Mouse (Mus musculus): Measurements from ENCODE around the gene Stim2. TPM values are rescaled to one million over a fixed set of nuclear protein-coding genes. Genes with fewer than 3 reads are reported as not detected.
A peak's percentile ranks its signal among the peaks of the same experiment; 100 is the strongest.

Gene Stim2
- polyA plus RNA-seq, 1 experiment from 2014 or later, result 19.6 TPM

DNA sequence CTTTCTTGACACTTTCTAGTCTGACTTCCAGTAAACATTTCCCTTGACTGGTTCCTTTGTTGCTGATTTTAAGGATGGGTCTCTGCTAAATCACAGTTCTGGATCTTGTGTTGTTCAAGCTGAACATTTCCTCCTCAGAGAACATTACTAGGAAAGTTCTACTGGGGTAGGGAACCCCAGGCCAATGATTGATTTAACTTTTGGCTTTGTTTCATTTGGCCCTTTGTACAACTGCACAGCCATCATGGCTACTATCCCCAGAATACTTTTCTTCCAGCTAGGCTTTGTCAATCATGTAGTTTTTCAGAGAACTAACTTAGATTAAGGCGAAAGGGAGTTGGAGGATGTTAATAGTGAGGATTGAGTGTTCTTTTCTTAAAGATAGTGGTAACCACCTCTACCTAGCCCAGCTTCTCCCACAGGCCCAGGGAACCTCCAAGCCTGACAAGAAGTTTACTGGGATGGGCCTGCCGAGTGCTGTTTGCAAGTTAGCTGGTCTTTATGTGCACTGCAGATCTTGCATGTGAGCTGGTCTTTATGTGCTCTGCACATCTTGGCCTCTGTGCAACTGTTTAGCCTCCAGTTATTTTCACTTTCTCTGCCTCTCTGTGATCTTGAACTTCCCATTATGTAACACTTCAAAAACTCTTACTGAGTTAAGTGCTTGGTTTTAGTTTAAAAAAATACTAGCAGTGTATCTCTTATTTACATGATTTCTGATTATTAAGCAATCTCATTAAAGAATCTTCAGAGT is 7.0 kb downstream of the Stim2 start:
- peaks cover 14% of the 10 kb centered on the region for H3K4me1 ChIP-seq (ENCODE audit: insufficient read depth, low read length)
- ATAC-seq (ENCODE audit: low FRiP score, low TSS enrichment), result no peak
- 0 out of 2 replicates have a peak, but pooled peaks cover 2% of the 10 kb centered on the region for H3K36me3 ChIP-seq (ENCODE audit: insufficient read depth, low read length)
- H3K9me3 ChIP-seq (ENCODE audit: low read length), result no peaks in the 10 kb centered on the region
- H3K4me2 ChIP-seq (replicated peaks; ENCODE audit: low read depth, low read length), result no peak overlapping the region
- H3K9ac ChIP-seq (replicated peaks; ENCODE audit: low read length), result no peak overlapping the region
- H3K4me3 ChIP-seq (ENCODE audit: low read length), result no peak overlapping the region
- WGBS, result 67% methylated on average over 2 of the region's 2 CpGs
- no peak overlapping the region for H3K27ac ChIP-seq (ENCODE audit: low read length)
- no peaks in the 10 kb centered on the region for H3K27me3 ChIP-seq (ENCODE audit: insufficient read depth, low read length)

DNA sequence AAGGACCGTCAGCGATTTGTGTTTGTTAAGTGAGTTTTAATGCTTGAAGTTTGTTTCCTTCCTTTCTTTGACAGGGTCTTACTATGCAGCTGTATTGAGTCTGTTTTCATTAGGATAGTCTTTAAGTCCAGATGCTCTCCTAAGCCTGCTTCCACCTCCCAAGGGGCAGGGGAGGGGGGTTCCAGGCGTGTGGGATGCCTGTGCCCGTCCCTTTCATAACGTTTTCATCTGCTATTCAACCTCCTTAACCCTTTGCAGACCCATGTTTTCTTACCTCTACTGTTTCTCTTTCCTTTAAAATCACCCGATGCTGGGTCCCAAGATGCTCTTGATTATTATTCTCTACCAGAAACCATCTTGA is 7.5 kb downstream of the Stim2 start:
- peaks cover 11% of the 10 kb centered on the region for H3K4me1 ChIP-seq (ENCODE audit: insufficient read depth, low read length)
- no peaks in the 10 kb centered on the region for H3K27me3 ChIP-seq (ENCODE audit: insufficient read depth, low read length)
- WGBS, result 22% methylated on average over 6 of the region's 6 CpGs
- no peaks in the 10 kb centered on the region for H3K9me3 ChIP-seq (ENCODE audit: low read length)
- H3K4me3 ChIP-seq (ENCODE audit: low read length), result no peak overlapping the region
- no peak for ATAC-seq (ENCODE audit: low FRiP score, low TSS enrichment)
- no peak overlapping the region for H3K9ac ChIP-seq (replicated peaks; ENCODE audit: low read length)
- 0 out of 2 replicates have a peak, but pooled peaks cover 2% of the 10 kb centered on the region for H3K36me3 ChIP-seq (ENCODE audit: insufficient read depth, low read length)
- H3K4me2 ChIP-seq (replicated peaks; ENCODE audit: low read depth, low read length), result no peak overlapping the region
- no peak overlapping the region for H3K27ac ChIP-seq (ENCODE audit: low read length)

DNA sequence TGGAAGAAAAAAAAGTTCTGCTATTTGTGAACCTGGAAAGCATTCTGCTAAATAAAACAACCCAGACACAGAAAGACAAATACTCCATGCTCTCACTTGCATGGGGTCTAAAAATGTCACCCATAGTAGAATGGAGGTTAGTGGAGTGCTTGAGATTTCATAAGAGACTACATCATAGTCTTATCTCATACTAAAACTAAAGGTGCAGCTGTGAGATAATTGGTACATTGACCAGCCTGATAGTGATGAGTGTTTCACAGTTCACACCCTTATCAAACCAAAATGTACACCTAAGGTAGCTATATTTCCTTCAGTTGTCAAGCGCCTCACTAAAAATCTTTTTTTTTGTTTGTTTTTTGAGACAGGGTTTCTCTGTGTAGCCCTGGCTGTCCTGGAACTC is 8.5 kb downstream of the Stim2 start:
- no peak for ATAC-seq (ENCODE audit: low FRiP score, low TSS enrichment)
- Histone ChIP-seq H3K27ac (ENCODE audit: low read length) (no peak overlapping the region), H3K4me3 (ENCODE audit: low read length) (no peak overlapping the region), H3K36me3 (ENCODE audit: insufficient read depth, low read length) (0 out of 2 replicates have a peak, but pooled peaks cover 2% of the 10 kb centered on the region), H3K4me2 (replicated peaks; ENCODE audit: low read depth, low read length) (no peak overlapping the region), H3K4me1 (ENCODE audit: insufficient read depth, low read length) (peaks cover 7% of the 10 kb centered on the region), H3K27me3 (ENCODE audit: insufficient read depth, low read length) (no peaks in the 10 kb centered on the region), H3K9ac (replicated peaks; ENCODE audit: low read length) (no peak overlapping the region), H3K9me3 (ENCODE audit: low read length) (no peaks in the 10 kb centered on the region)
- WGBS, result 100% methylated on average over 1 of the region's 1 CpGs

DNA sequence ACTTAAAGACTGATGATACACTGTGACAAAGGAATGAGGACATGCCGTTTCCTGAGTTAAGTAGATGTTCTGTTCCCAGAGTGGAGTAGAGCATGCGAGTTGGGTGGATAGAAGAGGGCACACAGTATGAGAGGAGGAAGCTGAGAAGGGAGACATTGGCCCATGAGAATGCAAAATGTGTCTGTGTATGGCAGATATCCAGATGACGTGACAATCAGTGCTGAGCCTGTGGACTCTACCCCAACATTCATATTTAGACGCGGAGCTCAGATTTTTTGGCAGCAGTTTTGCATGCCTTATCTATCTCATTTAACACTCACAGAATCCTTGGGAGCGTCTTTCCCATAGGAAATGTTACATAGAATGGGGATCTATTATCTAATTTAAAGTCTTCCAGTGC is 9.3 kb downstream of the Stim2 start:
- Histone ChIP-seq H3K27me3 (ENCODE audit: insufficient read depth, low read length) (no peaks in the 10 kb centered on the region), H3K27ac (ENCODE audit: low read length) (no peak overlapping the region), H3K36me3 (ENCODE audit: insufficient read depth, low read length) (0 out of 2 replicates have a peak, but pooled peaks cover 2% of the 10 kb centered on the region), H3K4me3 (ENCODE audit: low read length) (no peak overlapping the region), H3K9me3 (ENCODE audit: low read length) (no peaks in the 10 kb centered on the region), H3K4me1 (ENCODE audit: insufficient read depth, low read length) (peaks cover 9% of the 10 kb centered on the region), H3K4me2 (replicated peaks; ENCODE audit: low read depth, low read length) (no peak overlapping the region), H3K9ac (replicated peaks; ENCODE audit: low read length) (no peak overlapping the region)
- no peak for ATAC-seq (ENCODE audit: low FRiP score, low TSS enrichment)
- 86% methylated on average over 6 of the region's 6 CpGs for whole genome bisulfite sequencing

DNA sequence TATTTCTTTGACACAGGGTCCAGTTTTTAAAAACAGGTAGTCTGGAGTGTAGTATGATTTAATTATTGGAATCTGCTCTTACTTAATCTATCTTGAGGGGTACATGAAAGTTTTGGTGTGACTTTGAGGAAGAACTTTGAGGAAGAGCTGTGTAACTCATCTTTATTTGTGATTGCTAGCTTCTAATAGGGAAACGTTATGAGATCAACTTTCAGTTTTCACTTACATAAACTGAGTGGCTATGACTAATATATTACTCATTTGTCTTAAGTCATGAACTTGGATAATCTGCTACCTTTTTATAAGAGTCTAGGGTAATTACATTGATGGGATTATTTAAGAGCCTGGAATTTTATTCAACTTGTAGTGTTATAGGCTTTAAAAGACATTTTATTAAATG is 15.0 kb downstream of the Stim2 start:
- WGBS, result 48% methylated on average over 1 of the region's 1 CpGs
- no peaks in the 10 kb centered on the region for H3K36me3 ChIP-seq (ENCODE audit: insufficient read depth, low read length)
- no peaks in the 10 kb centered on the region for H3K9me3 ChIP-seq (ENCODE audit: low read length)
- no peaks in the 10 kb centered on the region for H3K27me3 ChIP-seq (ENCODE audit: insufficient read depth, low read length)
- H3K4me3 ChIP-seq (ENCODE audit: low read length), result no peak overlapping the region
- no peak overlapping the region for H3K4me2 ChIP-seq (replicated peaks; ENCODE audit: low read depth, low read length)
- H3K9ac ChIP-seq (replicated peaks; ENCODE audit: low read length), result no peak overlapping the region
- H3K4me1 ChIP-seq (ENCODE audit: insufficient read depth, low read length), result 0 out of 2 replicates have a peak, but pooled peaks cover 2% of the 10 kb centered on the region
- no peak overlapping the region for H3K27ac ChIP-seq (ENCODE audit: low read length)
- no peak for ATAC-seq (ENCODE audit: low FRiP score, low TSS enrichment)

DNA sequence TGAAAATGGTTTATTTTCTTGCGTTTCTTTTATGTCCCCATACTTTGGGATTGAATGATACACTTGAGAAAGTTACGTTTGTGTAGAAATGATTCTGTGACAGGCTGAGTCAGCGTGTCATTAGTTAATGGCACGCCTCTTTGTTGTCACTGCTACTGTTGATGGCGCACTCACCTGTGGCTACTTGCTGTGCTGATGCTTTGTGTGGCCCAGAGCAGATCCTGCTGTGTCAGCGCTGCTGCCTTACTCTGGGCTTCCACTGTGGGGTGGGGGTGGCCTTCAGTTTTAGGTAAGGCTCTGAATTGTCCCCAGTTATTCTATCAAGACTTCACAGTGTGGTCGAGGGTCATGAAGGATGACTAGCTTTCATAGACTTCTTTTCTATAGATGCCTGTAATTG is 18.8 kb downstream of the Stim2 start:
- 65% methylated on average over 7 of the region's 7 CpGs for WGBS

DNA sequence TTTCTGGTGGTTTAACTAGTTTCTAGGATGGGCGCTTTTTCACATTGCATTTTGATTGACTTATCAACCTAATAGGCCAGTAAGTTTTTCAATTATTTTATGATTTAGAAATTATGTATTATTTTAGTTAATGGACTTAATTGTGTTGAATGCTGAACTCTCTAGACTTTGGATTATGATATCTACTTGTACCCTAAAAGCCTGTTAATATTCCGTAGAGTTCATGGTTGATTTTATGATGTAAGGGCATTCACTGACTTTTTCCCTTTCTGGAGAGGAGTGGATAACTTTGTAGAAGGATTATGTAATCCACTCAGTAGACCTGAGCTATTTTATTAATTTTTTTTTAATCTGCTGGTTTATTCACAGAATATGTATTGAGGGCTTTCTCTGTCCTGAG is 20.6 kb downstream of the Stim2 start:
- 95% methylated on average over 2 of the region's 2 CpGs for WGBS
- no peaks in the 10 kb centered on the region for H3K36me3 ChIP-seq (ENCODE audit: insufficient read depth, low read length)
- H3K4me1 ChIP-seq (ENCODE audit: insufficient read depth, low read length), result peaks cover 12% of the 10 kb centered on the region; the same call in 1 of the 2 replicates
- H3K27me3 ChIP-seq (ENCODE audit: insufficient read depth, low read length), result no peaks in the 10 kb centered on the region
- H3K27ac ChIP-seq (ENCODE audit: low read length), result no peak overlapping the region
- ATAC-seq (ENCODE audit: low FRiP score, low TSS enrichment), result no peak
- no peak overlapping the region for H3K4me2 ChIP-seq (replicated peaks; ENCODE audit: low read depth, low read length)
- no peaks in the 10 kb centered on the region for H3K9me3 ChIP-seq (ENCODE audit: low read length)
- H3K4me3 ChIP-seq (ENCODE audit: low read length), result no peak overlapping the region
- H3K9ac ChIP-seq (replicated peaks; ENCODE audit: low read length), result no peak overlapping the region

More for the DNA sequence above, 18.8 kb downstream of the Stim2 start:
- H3K27ac ChIP-seq (ENCODE audit: low read length), result no peak overlapping the region
- no peaks in the 10 kb centered on the region for H3K27me3 ChIP-seq (ENCODE audit: insufficient read depth, low read length)
- no peaks in the 10 kb centered on the region for H3K9me3 ChIP-seq (ENCODE audit: low read length)
- no peak overlapping the region for H3K9ac ChIP-seq (replicated peaks; ENCODE audit: low read length)
- H3K36me3 ChIP-seq (ENCODE audit: insufficient read depth, low read length), result no peaks in the 10 kb centered on the region
- ATAC-seq (ENCODE audit: low FRiP score, low TSS enrichment), result no peak
- H3K4me1 ChIP-seq (ENCODE audit: insufficient read depth, low read length), result peaks cover 15% of the 10 kb centered on the region; the same call in 1 of the 2 replicates
- H3K4me3 ChIP-seq (ENCODE audit: low read length), result no peak overlapping the region
- H3K4me2 ChIP-seq (replicated peaks; ENCODE audit: low read depth, low read length), result no peak overlapping the region

DNA sequence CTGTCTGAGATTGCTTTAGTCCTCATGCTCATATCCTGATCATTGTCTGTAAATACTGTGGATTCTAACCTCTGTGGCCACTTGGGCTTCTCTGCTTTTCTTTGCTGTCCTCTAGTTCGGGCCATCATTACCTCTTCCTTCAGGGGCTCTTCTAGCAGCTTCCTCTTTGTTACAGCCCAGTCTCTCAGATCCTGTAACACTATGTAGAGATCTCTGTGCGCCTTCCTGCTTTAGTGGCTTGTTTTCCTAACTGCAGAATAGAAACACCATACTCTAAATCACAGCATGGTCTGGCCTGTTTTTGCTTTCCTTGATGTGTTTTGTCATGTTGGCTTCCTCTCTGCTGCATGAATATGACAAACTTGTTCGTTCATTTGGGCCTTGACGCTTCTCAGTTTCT is 21.2 kb downstream of the Stim2 start:
- no peak overlapping the region for H3K9ac ChIP-seq (replicated peaks; ENCODE audit: low read length)
- 28% methylated on average over 4 of the region's 4 CpGs for WGBS

DNA sequence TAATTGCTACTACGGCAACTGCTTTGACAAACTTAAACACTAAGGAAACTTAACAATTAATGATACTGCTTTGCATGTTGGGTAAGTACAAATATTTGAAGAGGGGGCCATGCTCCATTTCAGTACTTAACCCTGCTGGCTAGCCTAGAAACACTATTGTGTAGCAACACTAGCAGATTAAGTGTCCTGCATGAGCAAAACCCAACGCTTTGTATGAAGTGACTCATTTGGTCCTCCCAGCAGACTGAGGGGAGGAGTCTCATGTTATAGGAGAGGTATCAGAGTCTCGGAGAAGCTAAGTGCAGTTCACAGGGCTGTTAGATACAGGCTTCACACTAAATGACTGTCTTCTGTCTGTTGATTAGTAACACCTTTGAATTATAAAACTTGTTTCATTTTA is 26.3 kb downstream of the Stim2 start:
- no peak for ATAC-seq (ENCODE audit: low FRiP score, low TSS enrichment)
- Histone ChIP-seq H3K4me2 (replicated peaks; ENCODE audit: low read depth, low read length) (no peak overlapping the region), H3K9me3 (ENCODE audit: low read length) (no peaks in the 10 kb centered on the region), H3K27me3 (ENCODE audit: insufficient read depth, low read length) (no peaks in the 10 kb centered on the region), H3K4me1 (ENCODE audit: insufficient read depth, low read length) (peaks cover 4% of the 10 kb centered on the region; the same call in 1 of the 2 replicates), H3K36me3 (ENCODE audit: insufficient read depth, low read length) (no peaks in the 10 kb centered on the region), H3K9ac (replicated peaks; ENCODE audit: low read length) (no peak overlapping the region), H3K4me3 (ENCODE audit: low read length) (no peak overlapping the region), H3K27ac (ENCODE audit: low read length) (no peak overlapping the region)
- 58% methylated on average over 3 of the region's 3 CpGs for WGBS

More for the DNA sequence above, 21.2 kb downstream of the Stim2 start:
- Histone ChIP-seq H3K36me3 (ENCODE audit: insufficient read depth, low read length) (no peaks in the 10 kb centered on the region), H3K9me3 (ENCODE audit: low read length) (no peaks in the 10 kb centered on the region), H3K27ac (ENCODE audit: low read length) (peak overlapping the region; percentile 63; the same call in 1 of the 2 replicates), H3K4me3 (ENCODE audit: low read length) (no peak overlapping the region), H3K27me3 (ENCODE audit: insufficient read depth, low read length) (no peaks in the 10 kb centered on the region), H3K4me1 (ENCODE audit: insufficient read depth, low read length) (peaks cover 12% of the 10 kb centered on the region; the same call in 1 of the 2 replicates), H3K4me2 (replicated peaks; ENCODE audit: low read depth, low read length) (0 out of 2 replicates have a peak overlapping the region, but pooled peaks have one; percentile 2)
- no peak for ATAC-seq (ENCODE audit: low FRiP score, low TSS enrichment)

DNA sequence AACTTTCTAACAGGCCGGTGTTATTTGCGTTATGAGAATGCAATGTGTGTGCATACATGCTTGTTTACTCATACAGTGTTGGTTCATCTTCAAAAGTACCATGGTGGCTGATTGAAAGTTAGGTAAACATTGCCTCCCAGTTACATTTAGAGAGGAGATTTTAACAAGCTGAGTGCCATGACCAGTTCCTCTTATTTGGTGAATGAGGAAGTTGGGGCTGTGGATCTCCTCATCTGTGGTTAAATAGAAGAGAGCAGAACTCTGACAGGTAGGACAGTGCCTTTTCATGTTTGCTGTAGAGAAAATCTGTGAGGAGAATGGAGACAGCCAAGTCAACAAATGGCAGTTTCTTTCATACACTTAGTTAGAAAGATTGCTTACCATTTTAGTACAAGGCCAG is 27.3 kb downstream of the Stim2 start:
- H3K36me3 ChIP-seq (ENCODE audit: insufficient read depth, low read length), result no peaks in the 10 kb centered on the region
- H3K4me2 ChIP-seq (replicated peaks; ENCODE audit: low read depth, low read length), result no peak overlapping the region
- 98% methylated on average over 2 of the region's 2 CpGs for WGBS
- H3K4me3 ChIP-seq (ENCODE audit: low read length), result no peak overlapping the region
- no peaks in the 10 kb centered on the region for H3K4me1 ChIP-seq (ENCODE audit: insufficient read depth, low read length)
- H3K9ac ChIP-seq (replicated peaks; ENCODE audit: low read length), result no peak overlapping the region
- H3K27me3 ChIP-seq (ENCODE audit: insufficient read depth, low read length), result no peaks in the 10 kb centered on the region
- no peak overlapping the region for H3K27ac ChIP-seq (ENCODE audit: low read length)
- no peaks in the 10 kb centered on the region for H3K9me3 ChIP-seq (ENCODE audit: low read length)
- no peak for ATAC-seq (ENCODE audit: low FRiP score, low TSS enrichment)
